In genomic region chr4:53564618-53565017, GRCm38 (mm10) we compare ENCODE assay signal across 19 mouse cellular contexts.
"Had no signal": no experiment of that assay in that cellular context is flagged by ENCODE, and none has a peak within 500 bp of the region (broad histone marks: within the 10 kb centered on the region; RNA-seq: fewer than 3 reads in every experiment).

No protein-coding gene starts in this region.

- H3K4me2 ChIP-seq: limb, embryonic 15.5 days; liver, embryonic 12.5 days; midbrain, embryonic 12.5 days; neural tube, embryonic 13.5 days; neural tube, embryonic 15.5 days had no signal

- H3K27ac ChIP-seq: limb, embryonic 15.5 days; liver, embryonic 12.5 days; liver, embryonic 14.5 days; midbrain, embryonic 10.5 days; midbrain, embryonic 12.5 days; neural tube, embryonic 13.5 days; neural tube, embryonic 15.5 days had no signal

- H3K4me3 ChIP-seq: limb, embryonic 15.5 days; liver, embryonic 12.5 days; midbrain, embryonic 10.5 days; midbrain, embryonic 12.5 days; myocyte; neural tube, embryonic 13.5 days; neural tube, embryonic 15.5 days had no signal

- H3K27me3 ChIP-seq: limb, embryonic 15.5 days; liver, embryonic 12.5 days; midbrain, embryonic 12.5 days; neural tube, embryonic 13.5 days; neural tube, embryonic 15.5 days had no signal

- H3K9me3 ChIP-seq: limb, embryonic 15.5 days; liver, embryonic 12.5 days; midbrain, embryonic 10.5 days; midbrain, embryonic 12.5 days; neural tube, embryonic 13.5 days; neural tube, embryonic 15.5 days had no signal

- ATAC-seq: liver, embryonic 12.5 days; midbrain, embryonic 16.5 days had no signal

- DNase-seq: lung, postnatal 14 days; midbrain, embryonic 14.5 days; retina, postnatal 1 day; right cerebral cortex, adult 18-20 months; right cerebral cortex, postnatal 25 days; right cerebral cortex, postnatal 4 days; spleen, adult 18-20 months; thymus, adult 18-20 months; thymus, postnatal 14 days; thymus, postnatal 36 days had no signal

- H3K36me3 ChIP-seq: midbrain, embryonic 10.5 days had no signal

- H3K9ac ChIP-seq: limb, embryonic 15.5 days; liver, embryonic 12.5 days; liver, embryonic 14.5 days; midbrain, embryonic 12.5 days; neural tube, embryonic 13.5 days; neural tube, embryonic 15.5 days had no signal

- H3K4me1 ChIP-seq: limb, embryonic 15.5 days; liver, embryonic 12.5 days; neural tube, embryonic 15.5 days had no signal
